Mouse (Mus musculus): ENCODE results near the gene Gpr3. TPM values are rescaled to one million over a fixed set of nuclear protein-coding genes. Genes with fewer than 3 reads are reported as not detected.

Gene Gpr3
- polyA plus RNA-seq, 1 experiment = not detected

DNA sequence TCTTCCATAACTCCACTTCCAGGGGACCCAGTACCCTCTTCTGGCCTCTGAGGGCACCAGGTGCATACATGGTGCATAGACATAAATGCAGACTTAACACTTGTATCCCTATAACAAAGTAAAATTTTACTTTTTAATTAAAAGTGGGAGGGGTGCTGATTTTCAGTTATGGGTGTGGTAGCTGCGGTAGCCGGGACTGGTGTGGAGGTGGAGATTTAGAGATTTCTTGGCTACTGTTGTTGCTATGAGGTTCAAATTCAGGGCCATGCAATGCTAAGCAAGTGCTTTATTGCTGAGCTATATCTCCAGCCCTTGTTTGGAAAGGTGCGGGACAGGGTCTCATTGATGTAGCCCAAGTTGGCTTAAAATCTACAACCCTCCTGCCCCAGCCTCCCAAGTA, 6.4 kb upstream of the Gpr3 start:
- Histone ChIP-seq H3K4me1 (ENCODE audit: control insufficient read depth, insufficient read depth, low read length) (no peaks in the 10 kb centered on the region), H3K4me3 (ENCODE audit: insufficient read depth, low read length) (no peak overlapping the region), H3K27ac (ENCODE audit: insufficient read depth, low read length) (no peak overlapping the region)
- no peak for TF ChIP-seq CTCF (IDR thresholded peaks at IDR 0.05; ENCODE audit: borderline replicate concordance, insufficient read depth, low read length)

- TF ChIP-seq CTCF (IDR thresholded peaks at IDR 0.05; ENCODE audit: borderline replicate concordance, insufficient read depth, low read length) (peak; percentile 76; the same call in 1 of the 2 replicates), POLR2A (IDR thresholded peaks at IDR 0.05; ENCODE audit: low read depth, low read length) (no peak)
- Histone ChIP-seq H3K27ac (ENCODE audit: insufficient read depth, low read length) (no peak overlapping the region), H3K4me3 (ENCODE audit: insufficient read depth, low read length) (no peak overlapping the region), H3K4me1 (ENCODE audit: control insufficient read depth, insufficient read depth, low read length) (peaks cover 3% of the 10 kb centered on the region; the same call in 1 of the 2 replicates)
Measured at GRCm38 (mm10) chr4:133217641-133218040, 5.3 kb upstream of the Gpr3 start.

DNA sequence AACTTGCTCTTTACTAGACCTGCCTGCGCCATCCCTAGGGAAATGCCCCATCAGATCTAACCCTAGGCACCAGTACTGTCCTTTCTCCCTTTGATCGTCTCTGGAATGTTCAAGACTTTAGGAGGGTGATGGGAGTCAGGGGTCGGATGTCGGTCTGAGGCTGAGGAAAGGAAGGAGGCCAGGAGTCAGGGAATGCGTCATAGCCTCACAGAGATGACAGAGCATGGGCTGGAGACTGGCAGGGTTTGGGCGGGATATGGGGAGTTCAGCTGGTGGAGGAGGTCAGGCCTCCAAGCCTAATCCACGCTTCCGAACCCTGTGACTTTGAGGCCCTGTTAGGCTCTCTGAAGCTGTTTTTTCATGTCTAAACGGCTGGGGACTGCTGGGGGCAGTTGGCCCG, 1.3 kb upstream of the Gpr3 start:
- Histone ChIP-seq H3K4me3 (ENCODE audit: insufficient read depth, low read length) (no peak overlapping the region), H3K27ac (ENCODE audit: insufficient read depth, low read length) (no peak overlapping the region), H3K4me1 (ENCODE audit: control insufficient read depth, insufficient read depth, low read length) (peaks cover 3% of the 10 kb centered on the region; the same call in 1 of the 2 replicates)
- no peak for TF ChIP-seq POLR2A (IDR thresholded peaks at IDR 0.05; ENCODE audit: low read depth, low read length)
- no peak for TF ChIP-seq CTCF (IDR thresholded peaks at IDR 0.05; ENCODE audit: borderline replicate concordance, insufficient read depth, low read length)

- Histone ChIP-seq H3K4me3 (ENCODE audit: insufficient read depth, low read length) (no peak overlapping the region), H3K27ac (ENCODE audit: insufficient read depth, low read length) (no peak overlapping the region), H3K4me1 (ENCODE audit: control insufficient read depth, insufficient read depth, low read length) (peaks cover 3% of the 10 kb centered on the region; the same call in 1 of the 2 replicates)
- TF ChIP-seq CTCF (IDR thresholded peaks at IDR 0.05; ENCODE audit: borderline replicate concordance, insufficient read depth, low read length) = no peak
- no peak for TF ChIP-seq POLR2A (IDR thresholded peaks at IDR 0.05; ENCODE audit: low read depth, low read length)
Measured at GRCm38 (mm10) chr4:133213268-133213590, 893 bp upstream of the Gpr3 start.

DNA sequence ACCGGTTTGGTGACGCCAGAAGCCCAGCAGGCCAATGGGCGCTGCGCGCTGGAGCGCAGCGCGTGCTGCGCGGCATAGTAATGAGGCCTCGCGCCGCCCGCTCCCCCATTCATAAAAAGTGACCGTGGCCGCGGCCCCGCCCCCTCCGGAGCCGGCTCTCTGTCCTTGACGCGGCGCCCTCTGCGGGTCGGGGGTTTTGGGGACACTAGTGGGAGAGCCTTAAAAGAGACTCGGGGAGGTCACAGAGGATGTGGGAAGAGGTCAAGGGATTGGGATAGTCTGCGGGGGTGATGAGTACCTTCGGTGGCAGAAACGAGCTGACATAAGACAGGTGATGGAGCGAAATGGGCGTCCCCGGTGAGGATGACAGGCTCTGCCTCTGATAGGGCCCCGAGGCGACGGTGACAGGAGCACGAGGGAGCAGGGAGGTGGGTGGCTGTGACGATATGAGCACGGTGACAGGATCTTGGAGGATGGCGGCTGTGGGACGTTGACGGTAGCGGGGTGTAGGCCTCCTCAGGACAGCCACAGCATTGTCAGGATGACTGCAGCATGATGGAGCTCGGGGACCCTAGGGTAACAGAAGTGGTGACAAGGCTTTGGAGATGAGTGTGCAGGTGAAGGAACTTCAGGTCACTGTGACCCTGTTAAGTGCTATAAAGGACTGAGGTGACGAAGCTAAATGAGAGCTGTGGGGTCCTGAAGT, 379 bp upstream of the Gpr3 start:
- Histone ChIP-seq H3K4me1 (ENCODE audit: control insufficient read depth, insufficient read depth, low read length) (peaks cover 3% of the 10 kb centered on the region; the same call in 1 of the 2 replicates), H3K4me3 (ENCODE audit: insufficient read depth, low read length) (peak overlapping the region; percentile 55), H3K27ac (ENCODE audit: insufficient read depth, low read length) (no peak overlapping the region)
- TF ChIP-seq POLR2A (IDR thresholded peaks at IDR 0.05; ENCODE audit: low read depth, low read length) (no peak), CTCF (IDR thresholded peaks at IDR 0.05; ENCODE audit: borderline replicate concordance, insufficient read depth, low read length) (no peak)

DNA sequence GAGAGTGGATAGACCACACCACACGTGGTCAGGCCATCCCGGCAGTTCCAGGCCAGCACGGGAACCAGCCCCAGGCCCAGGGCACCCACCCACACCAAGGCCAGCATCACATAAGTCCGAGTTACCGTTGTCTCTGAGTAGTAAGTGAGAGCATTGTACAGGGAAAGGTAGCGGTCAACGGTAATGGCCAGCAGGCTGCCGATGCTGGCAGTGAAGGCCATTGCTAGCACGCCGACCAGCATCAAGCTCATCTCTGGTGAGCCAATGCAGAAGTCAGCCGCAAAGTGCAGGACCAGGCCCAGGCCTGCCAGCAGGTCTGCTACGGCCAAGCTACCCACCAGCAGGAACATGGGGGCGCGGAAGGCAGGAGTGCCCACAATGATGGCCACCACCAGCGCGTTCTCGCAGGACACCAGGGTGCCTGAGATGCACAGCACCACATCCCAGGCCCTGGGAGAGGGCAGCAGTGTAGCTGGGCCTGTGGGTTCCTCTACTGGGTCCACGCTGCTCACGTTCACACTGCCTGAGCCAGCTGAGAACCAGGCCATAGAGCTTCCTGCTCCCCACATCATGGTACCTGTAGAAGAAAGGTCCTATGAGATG, 1.4 kb downstream of the Gpr3 start:
- Histone ChIP-seq H3K4me1 (ENCODE audit: control insufficient read depth, insufficient read depth, low read length) (peaks cover 3% of the 10 kb centered on the region; the same call in 1 of the 2 replicates), H3K4me3 (ENCODE audit: insufficient read depth, low read length) (no peak overlapping the region), H3K27ac (ENCODE audit: insufficient read depth, low read length) (no peak overlapping the region)
- TF ChIP-seq CTCF (IDR thresholded peaks at IDR 0.05; ENCODE audit: borderline replicate concordance, insufficient read depth, low read length) = no peak
- TF ChIP-seq POLR2A (IDR thresholded peaks at IDR 0.05; ENCODE audit: low read depth, low read length) = no peak

GRCm38 (mm10) chr4:133210023-133210787, 2.1 kb downstream of the Gpr3 start:
- TF ChIP-seq POLR2A (IDR thresholded peaks at IDR 0.05; ENCODE audit: low read depth, low read length) = no peak
- no peak for TF ChIP-seq CTCF (IDR thresholded peaks at IDR 0.05; ENCODE audit: borderline replicate concordance, insufficient read depth, low read length)
- Histone ChIP-seq H3K4me1 (ENCODE audit: control insufficient read depth, insufficient read depth, low read length) (peaks cover 3% of the 10 kb centered on the region; the same call in 1 of the 2 replicates), H3K4me3 (ENCODE audit: insufficient read depth, low read length) (no peak overlapping the region), H3K27ac (ENCODE audit: insufficient read depth, low read length) (no peak overlapping the region)

- TF ChIP-seq CTCF (IDR thresholded peaks at IDR 0.05; ENCODE audit: borderline replicate concordance, insufficient read depth, low read length) (peak; percentile 54; the same call in 1 of the 2 replicates), POLR2A (IDR thresholded peaks at IDR 0.05; ENCODE audit: low read depth, low read length) (no peak)
- Histone ChIP-seq H3K27ac (ENCODE audit: insufficient read depth, low read length) (no peak overlapping the region), H3K4me1 (ENCODE audit: control insufficient read depth, insufficient read depth, low read length) (peaks cover 3% of the 10 kb centered on the region; the same call in 1 of the 2 replicates), H3K4me3 (ENCODE audit: insufficient read depth, low read length) (no peak overlapping the region)
Measured at GRCm38 (mm10) chr4:133209366-133209765, 3.0 kb downstream of the Gpr3 start.

DNA sequence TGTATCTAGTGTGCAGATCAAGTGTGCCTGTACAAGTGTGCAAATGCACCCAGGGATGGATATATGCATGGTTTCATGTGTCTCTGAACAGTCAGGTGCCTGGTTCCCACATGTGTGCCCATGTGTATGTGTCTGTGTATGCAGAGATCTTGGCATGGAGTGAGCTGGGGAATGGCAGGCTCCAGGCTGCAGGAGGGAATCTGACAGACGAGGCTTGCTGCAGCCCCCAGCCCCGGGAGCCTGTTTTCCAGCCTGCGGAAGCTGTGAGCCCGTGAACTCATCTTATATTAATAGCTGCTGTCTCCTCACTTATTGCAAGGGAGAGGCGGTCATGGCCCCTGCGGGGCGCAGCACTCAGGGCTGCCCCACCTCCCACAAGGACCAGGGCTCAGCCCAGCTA, 8.0 kb downstream of the Gpr3 start:
- Histone ChIP-seq H3K4me1 (ENCODE audit: control insufficient read depth, insufficient read depth, low read length) (peaks cover 2% of the 10 kb centered on the region; the same call in 1 of the 2 replicates), H3K27ac (ENCODE audit: insufficient read depth, low read length) (no peak overlapping the region), H3K4me3 (ENCODE audit: insufficient read depth, low read length) (no peak overlapping the region)
- TF ChIP-seq CTCF (IDR thresholded peaks at IDR 0.05; ENCODE audit: borderline replicate concordance, insufficient read depth, low read length) (no peak), POLR2A (IDR thresholded peaks at IDR 0.05; ENCODE audit: low read depth, low read length) (no peak)

All from embryonic fibroblast, embryonic 13.5 days (primary cell).